Comparison of ENCODE assay signal across 8 mouse cellular contexts in genomic region chr7:16272681-16273080, GRCm38 (mm10). TPM values are rescaled to one million over a fixed set of nuclear protein-coding genes. Genes with fewer than 3 reads are reported as not detected.
DNase-seq lines count a peak whose midpoint lies in the region; ATAC-seq lines count a peak whose summit lies in the region.

No protein-coding gene starts in this region.

- H3K4me1 ChIP-seq in embryonic facial prominence, embryonic 13.5 days: peaks cover 29% of the 10 kb centered on the region
- peaks cover 32% of the 10 kb centered on the region for H3K4me1 ChIP-seq in heart, embryonic 12.5 days (replicated peaks)
- H3K4me1 ChIP-seq in kidney, embryonic 14.5 days (ENCODE audit: control insufficient read depth, insufficient read depth, low read length): peaks cover 13% of the 10 kb centered on the region
- peaks cover 38% of the 10 kb centered on the region for H3K4me1 ChIP-seq in midbrain, embryonic 15.5 days

- H3K36me3 ChIP-seq in embryonic facial prominence, embryonic 13.5 days: peaks cover 28% of the 10 kb centered on the region
- peaks cover 32% of the 10 kb centered on the region for H3K36me3 ChIP-seq in heart, embryonic 12.5 days
- peaks cover 22% of the 10 kb centered on the region for H3K36me3 ChIP-seq in kidney, embryonic 14.5 days (ENCODE audit: control insufficient read depth, insufficient read depth, low read length)
- H3K36me3 ChIP-seq in midbrain, embryonic 15.5 days (replicated peaks): peaks cover 6% of the 10 kb centered on the region; the same call in 1 of the 2 replicates

- DNase-seq in B cell, adult 2 months: peak; percentile 57 to 62
- DNase-seq in adrenal gland, postnatal 25 days: peak; percentile 80
- peak; percentile 91 for DNase-seq in liver
- DNase-seq in spleen, postnatal 36 days (ENCODE audit: low spot score in 2 of 2): peak; percentile 62 to 65

- H3K4me2 ChIP-seq in embryonic facial prominence, embryonic 13.5 days: peak overlapping the region; percentile 77
- peak overlapping the region; percentile 81 for H3K4me2 ChIP-seq in heart, embryonic 12.5 days
- H3K4me2 ChIP-seq in kidney, embryonic 14.5 days (replicated peaks; ENCODE audit: low read depth, low read length): peak overlapping the region; percentile 91
- peak overlapping the region; percentile 68 for H3K4me2 ChIP-seq in midbrain, embryonic 15.5 days

- peak overlapping the region; percentile 83 for H3K9ac ChIP-seq in embryonic facial prominence, embryonic 13.5 days
- peak overlapping the region; percentile 76 for H3K9ac ChIP-seq in heart, embryonic 12.5 days
- peak overlapping the region; percentile 84 for H3K9ac ChIP-seq in kidney, embryonic 14.5 days (ENCODE audit: low read depth, low read length)
- H3K9ac ChIP-seq in midbrain, embryonic 15.5 days: peak overlapping the region; percentile 82

- no peaks in the 10 kb centered on the region for H3K27me3 ChIP-seq in embryonic facial prominence, embryonic 13.5 days
- peaks cover 3% of the 10 kb centered on the region; the same call in 1 of the 2 replicates for H3K27me3 ChIP-seq in heart, embryonic 12.5 days (replicated peaks)
- no peaks in the 10 kb centered on the region for H3K27me3 ChIP-seq in kidney, embryonic 14.5 days (ENCODE audit: control insufficient read depth, insufficient read depth, low read length)
- no peaks in the 10 kb centered on the region for H3K27me3 ChIP-seq in midbrain, embryonic 15.5 days (replicated peaks)

- peak overlapping the region; percentile 68 for H3K4me3 ChIP-seq in embryonic facial prominence, embryonic 13.5 days
- peak overlapping the region; percentile 79 for H3K4me3 ChIP-seq in heart, embryonic 12.5 days
- peak overlapping the region; percentile 75 for H3K4me3 ChIP-seq in kidney, embryonic 14.5 days (ENCODE audit: low read length)
- peak overlapping the region; percentile 86 for H3K4me3 ChIP-seq in midbrain, embryonic 15.5 days

- under 1% methylated on average over 46 of the region's 46 CpGs for WGBS in embryonic facial prominence, embryonic 13.5 days
- 0% methylated on average over 42 of the region's 46 CpGs for WGBS in heart, embryonic 12.5 days
- WGBS in kidney, embryonic 14.5 days: under 1% methylated on average over 45 of the region's 46 CpGs
- under 1% methylated on average over 44 of the region's 46 CpGs for WGBS in midbrain, embryonic 15.5 days

- H3K9me3 ChIP-seq in embryonic facial prominence, embryonic 13.5 days: no peaks in the 10 kb centered on the region
- no peaks in the 10 kb centered on the region for H3K9me3 ChIP-seq in heart, embryonic 12.5 days (replicated peaks)
- no peaks in the 10 kb centered on the region for H3K9me3 ChIP-seq in kidney, embryonic 14.5 days (ENCODE audit: control insufficient read depth, low read length)
- no peaks in the 10 kb centered on the region for H3K9me3 ChIP-seq in midbrain, embryonic 15.5 days

- peak overlapping the region; percentile 96 for H3K27ac ChIP-seq in embryonic facial prominence, embryonic 13.5 days
- peak overlapping the region; percentile 82 for H3K27ac ChIP-seq in heart, embryonic 12.5 days (ENCODE audit: poor library complexity, severe bottlenecking)
- H3K27ac ChIP-seq in kidney, embryonic 14.5 days (ENCODE audit: low read depth, low read length): peak overlapping the region; percentile 93
- peak overlapping the region; percentile 95 for H3K27ac ChIP-seq in midbrain, embryonic 15.5 days

- peak; percentile 74 for ATAC-seq in embryonic facial prominence, embryonic 13.5 days (ENCODE audit: insufficient number of reproducible peaks, insufficient read depth, low FRiP score, low TSS enrichment, low read depth)
- peak; percentile 85 for ATAC-seq in heart, embryonic 12.5 days (ENCODE audit: insufficient number of reproducible peaks, low FRiP score)
- peak; percentile 79 for ATAC-seq in kidney, embryonic 14.5 days (ENCODE audit: low FRiP score, low TSS enrichment)
- ATAC-seq in midbrain, embryonic 15.5 days (replicated peaks): peak; percentile 80

RNA-seq across cellular contexts. Expression of gene Inafm1, which starts 0.7 kb away (rescaled TPM):
- total RNA-seq in adrenal gland, postnatal 25 days (2021): 15.6 and 26.0 TPM in 2 replicates
- 23.9 and 24.3 TPM in 2 replicates for polyA plus RNA-seq in embryonic facial prominence, embryonic 13.5 days (2015; fragmentation: Nextera tagmentation; extraction: Ambion mirVana)
- polyA plus RNA-seq in heart, embryonic 12.5 days (2016; fragmentation: Nextera tagmentation; extraction: Ambion mirVana): 11.0 and 12.1 TPM in 2 replicates
- polyA plus RNA-seq in kidney, embryonic 14.5 days (2014; fragmentation: Nextera tagmentation; extraction: Ambion mirVana): 19.3 and 19.8 TPM in 2 replicates
- 47.9 and 51.8 TPM in 2 replicates for polyA plus RNA-seq in midbrain, embryonic 15.5 days (2015; fragmentation: Nextera tagmentation; extraction: Ambion mirVana)

RNA-seq across cellular contexts. Expression of gene C5ar1, which starts 13.3 kb away (rescaled TPM):
- total RNA-seq in adrenal gland, postnatal 25 days (2021): 2.0 and 3.2 TPM in 2 replicates
- polyA plus RNA-seq in embryonic facial prominence, embryonic 13.5 days (2015; fragmentation: Nextera tagmentation; extraction: Ambion mirVana): 1.4 and 1.5 TPM in 2 replicates
- 1.1 and 1.8 TPM in 2 replicates for polyA plus RNA-seq in heart, embryonic 12.5 days (2016; fragmentation: Nextera tagmentation; extraction: Ambion mirVana)
- polyA plus RNA-seq in kidney, embryonic 14.5 days (2014; fragmentation: Nextera tagmentation; extraction: Ambion mirVana): 1.2 and 1.8 TPM in 2 replicates
- polyA plus RNA-seq in midbrain, embryonic 15.5 days (2015; fragmentation: Nextera tagmentation; extraction: Ambion mirVana): 1.5 and 2.9 TPM in 2 replicates

RNA-seq across cellular contexts. Expression of gene Ccdc9, which starts 13.9 kb away (rescaled TPM):
- 83.5 and 93.6 TPM in 2 replicates for total RNA-seq in adrenal gland, postnatal 25 days (2021)
- polyA plus RNA-seq in embryonic facial prominence, embryonic 13.5 days (2015; fragmentation: Nextera tagmentation; extraction: Ambion mirVana): 31.0 and 32.9 TPM in 2 replicates
- polyA plus RNA-seq in heart, embryonic 12.5 days (2016; fragmentation: Nextera tagmentation; extraction: Ambion mirVana): 24.3 and 31.2 TPM in 2 replicates
- 24.6 and 28.3 TPM in 2 replicates for polyA plus RNA-seq in kidney, embryonic 14.5 days (2014; fragmentation: Nextera tagmentation; extraction: Ambion mirVana)
- 21.6 and 30.1 TPM in 2 replicates for polyA plus RNA-seq in midbrain, embryonic 15.5 days (2015; fragmentation: Nextera tagmentation; extraction: Ambion mirVana)

RNA-seq across cellular contexts. Expression of gene C5ar2, which starts 28.7 kb away (rescaled TPM):
- total RNA-seq in adrenal gland, postnatal 25 days (2021): 0.24 TPM in 1 of 2 replicates, not detected in the other
- 0.10 TPM in 1 of 2 replicates, not detected in the other for polyA plus RNA-seq in embryonic facial prominence, embryonic 13.5 days (2015; fragmentation: Nextera tagmentation; extraction: Ambion mirVana)
- polyA plus RNA-seq in heart, embryonic 12.5 days (2016; fragmentation: Nextera tagmentation; extraction: Ambion mirVana): 0.85 and 1.1 TPM in 2 replicates
- polyA plus RNA-seq in kidney, embryonic 14.5 days (2014; fragmentation: Nextera tagmentation; extraction: Ambion mirVana): 0.05 and 0.09 TPM in 2 replicates
- polyA plus RNA-seq in midbrain, embryonic 15.5 days (2015; fragmentation: Nextera tagmentation; extraction: Ambion mirVana): 0.14 TPM in 1 of 2 replicates, not detected in the other

RNA-seq across cellular contexts. Expression of gene Bbc3, which starts 35.5 kb away (rescaled TPM):
- 6.8 and 11.5 TPM in 2 replicates for total RNA-seq in adrenal gland, postnatal 25 days (2021)
- 4.8 and 5.2 TPM in 2 replicates for polyA plus RNA-seq in embryonic facial prominence, embryonic 13.5 days (2015; fragmentation: Nextera tagmentation; extraction: Ambion mirVana)
- polyA plus RNA-seq in heart, embryonic 12.5 days (2016; fragmentation: Nextera tagmentation; extraction: Ambion mirVana): 9.8 and 10.4 TPM in 2 replicates
- 8.6 and 13.8 TPM in 2 replicates for polyA plus RNA-seq in kidney, embryonic 14.5 days (2014; fragmentation: Nextera tagmentation; extraction: Ambion mirVana)
- polyA plus RNA-seq in midbrain, embryonic 15.5 days (2015; fragmentation: Nextera tagmentation; extraction: Ambion mirVana): 32.0 and 35.0 TPM in 2 replicates

Comparison
In these comparisons a context has a peak if more than half of its experiments do, and no peak if none do; other contexts are left out.
1. Peak in every context shown above with its lines: DNase-seq, ATAC-seq, H3K4me3 ChIP-seq and H3K27ac ChIP-seq.